Mouse (Mus musculus): ENCODE measurements around the gene Arhgap19.

- TF ChIP-seq EP300 (IDR thresholded peaks at IDR 0.05; ENCODE audit: low read depth): peak; percentile 97
- no peak for TF ChIP-seq CTCF (IDR thresholded peaks at IDR 0.05; ENCODE audit: low read depth)
Observed at GRCm38 (mm10) chr19:41838808-41839207, 37.0 kb upstream of the Arhgap19 start.
